Mouse (Mus musculus) midbrain, embryonic 16.5 days (tissue): Measurements from ENCODE around the gene Tmtc1. TPM values are rescaled to one million over a fixed set of nuclear protein-coding genes. Genes with fewer than 3 reads are reported as not detected.
A peak's percentile ranks its signal among the peaks of the same experiment; 100 is the strongest.

ENCODE experiments used
- ATAC-seq: fragments of 200-750 bp; cut with Nextera tagmentation; 2 replicates; pipeline ENCODE4 v1.8.0; 2017; ENCODE audit warnings: moderate TSS enrichment
- H3K27ac ChIP-seq: fragments of 300-500 bp; sonication (generic); 2 replicates; pipeline ENCODE4 v1.5.1; 2014; ENCODE audit warnings: mild to moderate bottlenecking, low read length, mixed read lengths
- H3K27me3 ChIP-seq: fragments of 300-500 bp; sonication (generic); 2 replicates; pipeline ENCODE4 v1.6.1; 2014; ENCODE audit warnings: low read depth, low read length, mixed read lengths; ENCODE audit not compliant: control insufficient read depth, insufficient read depth
- H3K36me3 ChIP-seq: fragments of 300-500 bp; sonication (generic); 2 replicates; pipeline ENCODE4 v1.6.1; 2014; ENCODE audit warnings: mild to moderate bottlenecking, low read length, moderate library complexity, mixed read lengths; ENCODE audit not compliant: control insufficient read depth, insufficient read depth
- H3K4me1 ChIP-seq: fragments of 300-500 bp; sonication (generic); 2 replicates; pipeline ENCODE4 v1.6.1; 2014; ENCODE audit warnings: mild to moderate bottlenecking, low read length, mixed read lengths; ENCODE audit not compliant: control insufficient read depth, insufficient read depth
- H3K4me2 ChIP-seq: fragments of 300-500 bp; sonication (generic); 2 replicates; pipeline ENCODE4 v1.6.1; 2014; ENCODE audit warnings: mild to moderate bottlenecking, low read length, mixed read lengths
- H3K4me3 ChIP-seq: fragments of 300-500 bp; sonication (generic); 2 replicates; pipeline ENCODE4 v1.5.1; 2014; ENCODE audit warnings: low read depth, mild to moderate bottlenecking, low read length, moderate library complexity, mixed read lengths
- H3K9ac ChIP-seq: fragments of 300-500 bp; sonication (generic); 2 replicates; pipeline ENCODE4 v1.6.1; 2014; ENCODE audit warnings: low read depth, low read length, mixed read lengths
- H3K9me3 ChIP-seq: fragments of 300-500 bp; sonication (generic); replicated peaks from 2 replicates; pipeline ENCODE4 v1.6.1; 2014; ENCODE audit warnings: mild to moderate bottlenecking, low read length, mixed read lengths; ENCODE audit not compliant: control insufficient read depth, poor library complexity, severe bottlenecking
- WGBS: fragments of 180-500 bp; shearing (Covaris S2); extraction: QIAGEN DNeasy Blood & Tissue Kit; methylation state at CpG from one replicate; pipeline ENCODE4 v1.1.7; 2014; 5-methylcytosine and 5-hydroxymethylcytosine counted together
- polyA plus RNA-seq: library from polyadenylated mRNA; unstranded; fragments of >200 nt; fragmentation: Nextera tagmentation; extraction: Ambion mirVana; gene quantifications from 2 replicates; pipeline ENCODE4 v1.2.1, GENCODE M21; 2015

Tmtc1 gene
- polyA plus RNA-seq, 1 experiment from 2014 or later = 2.9 TPM

DNA sequence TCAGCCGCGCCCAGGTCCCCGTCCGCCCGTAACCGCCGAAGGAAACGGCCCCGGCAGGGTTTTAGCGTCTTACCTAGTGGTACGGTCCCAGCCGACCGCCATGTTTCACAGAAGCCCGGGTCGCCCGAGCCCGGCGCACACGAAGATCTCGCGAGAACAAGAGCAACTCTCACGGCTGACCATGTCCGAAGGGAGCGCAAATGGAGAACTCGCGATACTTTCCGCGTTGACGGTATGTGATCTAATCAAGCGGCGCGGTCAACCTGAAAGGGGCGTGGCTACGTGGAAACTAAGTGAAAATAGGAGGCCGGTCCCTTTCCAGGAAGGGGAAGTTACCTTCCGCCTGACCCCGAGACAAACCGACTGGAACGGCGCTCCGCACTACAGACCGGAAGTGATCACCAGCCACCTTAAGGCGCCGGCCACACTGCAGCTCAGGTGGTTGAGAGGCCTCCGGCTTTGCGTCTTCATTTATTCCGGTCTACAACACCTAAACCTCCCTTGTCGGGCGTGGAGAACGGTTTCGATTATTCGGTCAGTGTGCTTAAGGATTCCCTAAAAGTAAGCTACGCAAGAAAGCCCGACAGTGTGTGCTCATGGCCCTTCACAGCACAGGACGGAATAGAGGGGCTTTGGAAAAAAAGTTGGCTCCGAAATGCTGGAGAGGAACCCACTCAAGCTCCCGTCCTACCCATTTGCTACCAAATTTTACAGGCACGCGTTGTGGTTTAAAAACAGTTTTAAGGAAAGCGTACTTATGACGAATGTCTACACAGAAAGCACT lies 232.1 kb downstream of the Tmtc1 start, which contains the start of gene Ergic2:
Ergic2 (minus strand) TSS at position 478 of the 784 bp plus-strand sequence.
- Histone ChIP-seq H3K4me2 (peak within 1 kb of the TSS; percentile 84), H3K4me3 (peak within 1 kb of the TSS; percentile 90), H3K9me3 (no peaks in the 10 kb centered on the region), H3K27me3 (no peaks in the 10 kb centered on the region), H3K36me3 (no peaks in the 10 kb centered on the region), H3K4me1 (peaks cover 21% of the 10 kb centered on the region), H3K27ac (peak within 1 kb of the TSS; percentile 89), H3K9ac (peak within 1 kb of the TSS; percentile 94)
- under 1% methylated on average over 60 of the region's 61 CpGs for WGBS
- peak; percentile 99 for ATAC-seq

DNA sequence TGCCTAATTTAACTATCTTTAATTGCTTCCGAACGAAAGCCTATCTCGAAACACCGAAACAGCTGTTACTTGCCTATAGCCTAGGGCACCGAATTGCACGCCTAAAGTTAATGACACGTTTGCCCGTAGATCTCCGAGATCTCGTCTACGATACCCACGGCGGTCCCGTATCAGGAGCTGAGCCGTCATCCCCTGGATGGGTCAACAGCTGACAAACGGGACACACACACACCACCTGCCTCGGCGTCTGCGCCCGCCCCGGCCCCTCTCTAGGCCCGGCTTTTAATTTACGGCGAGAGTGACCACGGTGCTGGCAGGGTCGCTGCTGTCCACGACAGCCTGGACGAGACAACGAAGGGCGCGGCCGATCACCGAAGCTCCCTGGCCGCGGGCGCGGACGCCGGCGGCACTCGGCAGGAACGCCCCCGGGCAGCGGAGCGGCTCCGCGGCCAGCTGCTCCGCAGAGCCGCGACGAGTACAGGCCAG lies 232.8 kb downstream of the Tmtc1 start:
- H3K4me3 ChIP-seq = peak overlapping the region; percentile 90
- H3K4me2 ChIP-seq = peak overlapping the region; percentile 84
- no peaks in the 10 kb centered on the region for H3K36me3 ChIP-seq
- WGBS = under 1% methylated on average over 51 of the region's 51 CpGs
- peak; percentile 50 for ATAC-seq
- no peaks in the 10 kb centered on the region for H3K27me3 ChIP-seq
- peak overlapping the region; percentile 89 for H3K27ac ChIP-seq
- no peaks in the 10 kb centered on the region for H3K9me3 ChIP-seq
- peak overlapping the region; percentile 94 for H3K9ac ChIP-seq
- H3K4me1 ChIP-seq = peaks cover 21% of the 10 kb centered on the region

DNA sequence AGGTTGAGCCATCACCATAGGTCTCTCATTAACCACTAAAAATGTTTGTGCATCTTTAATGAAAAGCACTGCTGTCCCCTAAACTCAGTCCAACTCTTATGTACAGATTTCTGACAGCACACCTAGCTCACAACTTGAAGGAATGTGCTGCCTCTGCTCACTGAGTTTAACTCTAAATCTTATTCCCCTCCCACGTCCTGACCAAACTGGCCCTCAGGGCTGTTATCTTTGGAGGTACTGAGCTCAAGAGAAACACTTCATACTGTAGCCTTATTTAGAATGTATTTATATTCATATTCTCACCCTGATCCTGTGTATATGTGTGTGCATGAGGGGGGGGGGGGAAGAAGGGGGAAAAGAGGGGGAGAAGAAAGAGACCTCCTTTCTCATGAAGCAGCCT lies 236.7 kb downstream of the Tmtc1 start:
- WGBS = 85% methylated on average over 1 of the region's 1 CpGs
- Histone ChIP-seq H3K36me3 (peaks cover 10% of the 10 kb centered on the region), H3K9me3 (no peaks in the 10 kb centered on the region), H3K4me2 (no peak overlapping the region), H3K27ac (no peak overlapping the region), H3K4me1 (peaks cover 13% of the 10 kb centered on the region), H3K9ac (no peak overlapping the region), H3K27me3 (no peaks in the 10 kb centered on the region), H3K4me3 (no peak overlapping the region)
- ATAC-seq = no peak

DNA sequence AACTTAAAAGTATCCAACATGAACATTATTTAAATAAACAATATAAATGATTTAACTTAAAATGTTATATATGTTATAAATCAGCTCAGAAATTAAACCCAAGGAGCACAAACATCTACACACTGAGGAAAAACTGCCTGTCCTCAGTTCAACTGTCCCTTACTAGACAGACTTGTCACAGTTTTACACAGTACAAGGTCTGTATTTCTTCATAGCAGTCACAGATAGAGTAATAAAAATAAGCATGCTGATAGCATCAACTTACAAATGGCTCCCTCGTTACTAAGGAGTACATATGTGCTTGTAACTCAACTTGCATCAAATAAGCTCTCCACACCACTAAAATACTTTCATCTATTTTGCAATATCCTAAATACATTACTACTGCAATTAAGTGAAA lies 239.1 kb downstream of the Tmtc1 start:
- no peaks in the 10 kb centered on the region for H3K9me3 ChIP-seq
- H3K27ac ChIP-seq = no peak overlapping the region
- no peaks in the 10 kb centered on the region for H3K27me3 ChIP-seq
- ATAC-seq = no peak
- no peak overlapping the region for H3K9ac ChIP-seq
- 97% methylated on average over 1 of the region's 1 CpGs for WGBS
- H3K4me1 ChIP-seq = peaks cover 4% of the 10 kb centered on the region
- peaks cover 19% of the 10 kb centered on the region for H3K36me3 ChIP-seq
- H3K4me3 ChIP-seq = no peak overlapping the region
- H3K4me2 ChIP-seq = no peak overlapping the region

DNA sequence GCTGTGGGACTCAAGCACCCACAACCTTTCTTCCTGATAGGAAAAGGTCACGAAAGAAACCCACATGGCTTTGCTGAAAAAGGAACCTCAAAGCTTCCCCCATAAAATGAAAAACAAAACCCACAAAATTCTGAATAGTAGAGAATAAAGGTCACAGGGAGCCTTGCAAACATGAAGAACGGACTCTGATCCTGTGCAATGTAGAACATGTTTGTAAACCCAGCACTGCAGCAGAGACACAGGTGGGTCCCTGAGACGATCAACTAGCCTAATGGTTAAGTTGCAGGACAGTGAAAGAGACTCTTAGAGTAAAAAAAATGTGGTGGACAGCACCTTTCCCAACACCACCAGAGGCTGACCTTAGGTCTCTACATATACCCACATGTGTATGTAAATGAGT lies 244.5 kb downstream of the Tmtc1 start:
- Histone ChIP-seq H3K27ac (no peak overlapping the region), H3K27me3 (no peaks in the 10 kb centered on the region), H3K4me2 (no peak overlapping the region), H3K9me3 (no peaks in the 10 kb centered on the region), H3K36me3 (peaks cover 26% of the 10 kb centered on the region), H3K4me1 (no peaks in the 10 kb centered on the region), H3K9ac (no peak overlapping the region), H3K4me3 (no peak overlapping the region)
- WGBS = 92% methylated on average over 3 of the region's 3 CpGs
- no peak for ATAC-seq

DNA sequence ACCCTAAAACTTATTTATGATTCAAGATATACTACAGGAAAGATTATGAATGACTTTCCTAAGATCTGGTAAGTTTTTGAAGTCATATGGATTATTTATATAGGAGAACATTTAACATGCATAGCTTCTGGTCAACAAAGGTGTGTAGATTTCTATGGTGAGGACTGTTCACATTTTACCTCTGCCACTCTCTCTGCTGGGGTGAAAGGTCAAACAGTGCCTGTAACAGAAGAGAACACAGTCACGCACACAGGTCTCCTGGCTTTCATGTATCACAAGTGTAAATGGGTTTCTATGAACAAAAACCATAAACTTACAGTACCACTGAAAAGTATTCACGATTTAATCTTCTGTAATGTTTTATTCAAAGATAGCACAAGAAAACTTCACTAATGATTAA lies 245.0 kb downstream of the Tmtc1 start:
- H3K4me1 ChIP-seq = no peaks in the 10 kb centered on the region
- no peak overlapping the region for H3K9ac ChIP-seq
- peaks cover 27% of the 10 kb centered on the region for H3K36me3 ChIP-seq
- no peaks in the 10 kb centered on the region for H3K27me3 ChIP-seq
- no peak overlapping the region for H3K4me2 ChIP-seq
- 94% methylated on average over 2 of the region's 2 CpGs for WGBS
- H3K27ac ChIP-seq = no peak overlapping the region
- no peaks in the 10 kb centered on the region for H3K9me3 ChIP-seq
- no peak overlapping the region for H3K4me3 ChIP-seq
- ATAC-seq = no peak

DNA sequence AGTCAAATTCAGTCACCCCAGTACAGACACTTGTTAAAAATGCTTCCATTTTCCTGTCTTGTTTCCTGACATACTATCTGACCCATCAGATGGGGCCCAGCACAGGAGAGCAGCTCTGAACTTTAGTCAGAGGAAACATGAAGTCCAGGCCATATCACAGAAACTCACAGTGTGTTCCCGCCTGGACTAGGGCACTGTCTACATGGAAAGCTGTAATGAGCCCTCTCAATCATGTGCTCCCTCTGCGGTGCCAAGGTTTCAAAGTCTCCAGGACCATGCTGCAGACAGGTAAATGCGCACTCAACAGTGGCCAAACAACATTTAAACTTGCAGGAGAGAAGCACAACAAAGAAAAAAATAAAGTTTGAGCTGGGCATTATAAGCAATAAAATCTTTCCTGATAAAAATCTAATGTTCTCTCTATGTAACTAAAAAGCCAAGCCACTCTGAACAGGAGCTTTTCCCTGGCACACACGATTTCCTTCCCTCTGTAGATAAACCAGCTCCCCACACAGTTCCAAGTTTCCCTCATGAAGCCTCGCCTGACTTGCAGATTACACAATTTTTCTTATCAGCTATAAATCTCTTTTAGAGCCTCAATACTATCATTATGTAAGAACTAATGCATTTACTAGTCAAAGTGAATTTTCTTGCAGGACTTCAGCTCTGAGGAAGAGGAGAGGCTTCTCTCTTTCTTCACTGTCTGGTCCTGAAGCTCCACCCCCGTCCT lies 250.1 kb downstream of the Tmtc1 start:
- H3K4me2 ChIP-seq = no peak overlapping the region
- H3K27ac ChIP-seq = no peak overlapping the region
- H3K9ac ChIP-seq = no peak overlapping the region
- no peaks in the 10 kb centered on the region for H3K4me1 ChIP-seq
- H3K27me3 ChIP-seq = no peaks in the 10 kb centered on the region
- 95% methylated on average over 6 of the region's 6 CpGs for WGBS
- ATAC-seq = no peak
- H3K9me3 ChIP-seq = no peaks in the 10 kb centered on the region
- no peak overlapping the region for H3K4me3 ChIP-seq
- H3K36me3 ChIP-seq = peaks cover 21% of the 10 kb centered on the region

DNA sequence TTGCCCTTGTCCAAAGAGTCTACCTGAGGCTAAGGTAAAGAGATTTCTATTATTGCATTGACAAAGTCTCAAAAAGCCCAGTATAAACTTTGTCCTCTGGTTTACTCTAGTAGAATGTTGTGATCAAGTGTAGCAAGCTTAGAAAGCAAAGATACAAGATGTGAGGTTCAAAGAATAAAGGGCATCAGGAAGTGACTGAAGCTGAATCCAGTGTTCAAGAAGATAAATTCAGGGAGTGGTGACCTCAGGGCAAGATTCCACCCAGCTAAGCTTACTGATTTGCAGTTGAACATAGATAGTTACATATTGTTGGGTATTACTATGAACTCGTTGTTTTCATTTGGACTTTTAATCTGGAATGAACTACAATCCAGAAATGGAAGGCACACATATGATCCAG lies 258.5 kb downstream of the Tmtc1 start:
- peaks cover 30% of the 10 kb centered on the region for H3K36me3 ChIP-seq
- no peaks in the 10 kb centered on the region for H3K4me1 ChIP-seq
- WGBS = 100% methylated on average over 1 of the region's 1 CpGs

More for the DNA sequence above, 258.5 kb downstream of the Tmtc1 start:
- Histone ChIP-seq H3K9me3 (no peaks in the 10 kb centered on the region), H3K9ac (no peak overlapping the region), H3K27me3 (no peaks in the 10 kb centered on the region), H3K27ac (no peak overlapping the region), H3K4me3 (no peak overlapping the region), H3K4me2 (no peak overlapping the region)
- ATAC-seq = no peak
